Mouse (Mus musculus): Measurements from ENCODE around the gene 1700029I15Rik.
A peak's percentile ranks its signal among the peaks of the same experiment; 100 is the strongest.
"Not testable (repeated sequence)": the region's sequence is repeated elsewhere in the genome, so short reads cannot be mapped to it uniquely, and the experiment has no call there.

1700029I15Rik gene

GRCm38 (mm10) chr2:92391703-92392317 lies 9.5 kb downstream of the 1700029I15Rik start:
- DNase-seq (ENCODE audit: low read depth, low spot score) = no peak

- DNase-seq (ENCODE audit: low read depth, low spot score) = no peak
Measured at GRCm38 (mm10) chr2:92392318-92393264, 10.3 kb downstream of the 1700029I15Rik start.

GRCm38 (mm10) chr2:92395535-92395934 lies 13.2 kb downstream of the 1700029I15Rik start:
- no peak for DNase-seq (ENCODE audit: low read depth, low spot score)

GRCm38 (mm10) chr2:92397436-92397835 lies 15.1 kb downstream of the 1700029I15Rik start:
- DNase-seq (ENCODE audit: low read depth, low spot score) = no peak

GRCm38 (mm10) chr2:92399877-92400276 lies 17.5 kb downstream of the 1700029I15Rik start:
- DNase-seq (ENCODE audit: low read depth, low spot score) = not testable (repeated sequence)

GRCm38 (mm10) chr2:92400682-92401081 lies 18.3 kb downstream of the 1700029I15Rik start:
- no peak for DNase-seq (ENCODE audit: low read depth, low spot score)

GRCm38 (mm10) chr2:92401091-92401561 lies 18.8 kb downstream of the 1700029I15Rik start, which contains the start of gene Mapk8ip1:
Mapk8ip1 (minus strand) TSS chr2:92401263.
- no peak for DNase-seq (ENCODE audit: low read depth, low spot score)

- no peak for DNase-seq (ENCODE audit: low read depth, low spot score)
Measured at GRCm38 (mm10) chr2:92402591-92403326, 20.4 kb downstream of the 1700029I15Rik start.

GRCm38 (mm10) chr2:92403776-92404319 lies 21.5 kb downstream of the 1700029I15Rik start:
- DNase-seq (ENCODE audit: low read depth, low spot score) = no peak

GRCm38 (mm10) chr2:92404737-92405136 lies 22.4 kb downstream of the 1700029I15Rik start:
- no peak for DNase-seq (ENCODE audit: low read depth, low spot score)

- DNase-seq (ENCODE audit: low read depth, low spot score) = peak; percentile 21
Measured at GRCm38 (mm10) chr2:92405687-92406086, 23.3 kb downstream of the 1700029I15Rik start.

- no peak for DNase-seq (ENCODE audit: low read depth, low spot score)
Measured at GRCm38 (mm10) chr2:92408309-92409045, 26.1 kb downstream of the 1700029I15Rik start.

GRCm38 (mm10) chr2:92411705-92412104 lies 29.4 kb downstream of the 1700029I15Rik start:
- no peak for DNase-seq (ENCODE audit: low read depth, low spot score)

GRCm38 (mm10) chr2:92421723-92422387 lies 39.5 kb downstream of the 1700029I15Rik start:
- DNase-seq (ENCODE audit: low read depth, low spot score) = no peak

GRCm38 (mm10) chr2:92422388-92423135 lies 40.2 kb downstream of the 1700029I15Rik start:
- peak; percentile 17 for DNase-seq (ENCODE audit: low read depth, low spot score)

- DNase-seq (ENCODE audit: low read depth, low spot score) = no peak
Measured at GRCm38 (mm10) chr2:92423156-92423555, 40.8 kb downstream of the 1700029I15Rik start.

- no peak for DNase-seq (ENCODE audit: low read depth, low spot score)
Measured at GRCm38 (mm10) chr2:92423702-92424461, 41.5 kb downstream of the 1700029I15Rik start.

GRCm38 (mm10) chr2:92424462-92425308 lies 42.3 kb downstream of the 1700029I15Rik start:
- DNase-seq (ENCODE audit: low read depth, low spot score) = no peak
